Mouse (Mus musculus): ENCODE measurements around the gene Chchd6. TPM values are rescaled to one million over a fixed set of nuclear protein-coding genes. Genes with fewer than 3 reads are reported as not detected.

Chchd6 gene
- polyA plus RNA-seq, 1 experiment from 2014 or later = 164 TPM

DNA sequence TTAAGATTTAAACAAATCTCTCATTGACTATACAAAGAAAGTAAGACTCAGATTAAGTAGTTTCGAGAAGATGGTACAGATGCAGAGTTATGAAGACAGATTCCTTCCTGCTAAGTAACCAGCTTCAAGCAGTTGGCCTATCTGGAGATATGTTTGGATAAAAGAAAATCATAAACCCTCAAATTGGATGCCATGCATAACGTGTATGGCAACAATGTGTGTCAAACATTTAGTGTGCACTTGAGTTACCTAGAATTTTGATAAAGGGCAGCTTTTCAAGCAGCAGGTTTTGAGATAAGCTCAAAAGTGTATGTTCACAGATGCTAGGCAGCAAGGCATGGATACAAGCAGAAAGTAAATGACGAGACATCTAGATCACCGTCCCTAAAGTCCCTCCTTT is 114.3 kb downstream of the Chchd6 start:
- no peak for ATAC-seq (ENCODE audit: low FRiP score, low TSS enrichment)
- Histone ChIP-seq H3K9me3 (ENCODE audit: control insufficient read depth, low read length) (no peaks in the 10 kb centered on the region), H3K4me1 (ENCODE audit: control insufficient read depth, insufficient read depth, low read length) (no peaks in the 10 kb centered on the region), H3K27ac (replicated peaks; ENCODE audit: low read depth, low read length) (no peak overlapping the region), H3K4me3 (replicated peaks; ENCODE audit: low read depth, low read length) (no peak overlapping the region), H3K36me3 (ENCODE audit: control insufficient read depth, insufficient read depth, low read length) (no peaks in the 10 kb centered on the region), H3K9ac (replicated peaks; ENCODE audit: low read length) (no peak overlapping the region), H3K27me3 (ENCODE audit: control insufficient read depth, insufficient read depth, low read length) (no peaks in the 10 kb centered on the region), H3K4me2 (ENCODE audit: low read length) (no peak overlapping the region)
- 89% methylated on average over 4 of the region's 4 CpGs for WGBS
- no peak for DNase-seq

DNA sequence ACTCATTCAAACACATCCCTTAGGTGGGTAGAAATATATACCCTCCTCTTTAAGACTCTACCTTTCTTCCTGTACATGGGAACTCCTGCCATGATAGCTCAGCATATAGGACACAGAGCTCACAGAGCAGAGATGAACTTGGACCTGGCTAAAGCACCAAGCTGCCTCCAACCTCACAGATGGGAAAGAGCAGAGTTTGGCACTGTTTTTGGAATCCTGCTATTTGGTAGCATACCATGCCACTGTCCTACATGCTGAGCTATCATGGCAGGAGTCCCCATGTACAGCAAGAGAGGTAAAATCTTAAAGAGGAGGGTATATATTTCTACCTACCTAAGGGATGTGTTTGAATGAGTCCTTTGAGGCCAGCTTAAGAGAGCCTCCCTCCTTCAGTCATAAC is 127.5 kb downstream of the Chchd6 start:
- H3K9ac ChIP-seq (replicated peaks; ENCODE audit: low read length) = no peak overlapping the region
- no peak overlapping the region for H3K4me2 ChIP-seq (ENCODE audit: low read length)
- DNase-seq (no peak), ATAC-seq (ENCODE audit: low FRiP score, low TSS enrichment) (no peak)
- no peaks in the 10 kb centered on the region for H3K9me3 ChIP-seq (ENCODE audit: control insufficient read depth, low read length)
- H3K4me1 ChIP-seq (ENCODE audit: control insufficient read depth, insufficient read depth, low read length) = peaks cover 10% of the 10 kb centered on the region; the same call in 1 of the 2 replicates
- H3K27ac ChIP-seq (replicated peaks; ENCODE audit: low read depth, low read length) = no peak overlapping the region
- H3K4me3 ChIP-seq (replicated peaks; ENCODE audit: low read depth, low read length) = no peak overlapping the region
- no peaks in the 10 kb centered on the region for H3K27me3 ChIP-seq (ENCODE audit: control insufficient read depth, insufficient read depth, low read length)
- no peaks in the 10 kb centered on the region for H3K36me3 ChIP-seq (ENCODE audit: control insufficient read depth, insufficient read depth, low read length)

DNA sequence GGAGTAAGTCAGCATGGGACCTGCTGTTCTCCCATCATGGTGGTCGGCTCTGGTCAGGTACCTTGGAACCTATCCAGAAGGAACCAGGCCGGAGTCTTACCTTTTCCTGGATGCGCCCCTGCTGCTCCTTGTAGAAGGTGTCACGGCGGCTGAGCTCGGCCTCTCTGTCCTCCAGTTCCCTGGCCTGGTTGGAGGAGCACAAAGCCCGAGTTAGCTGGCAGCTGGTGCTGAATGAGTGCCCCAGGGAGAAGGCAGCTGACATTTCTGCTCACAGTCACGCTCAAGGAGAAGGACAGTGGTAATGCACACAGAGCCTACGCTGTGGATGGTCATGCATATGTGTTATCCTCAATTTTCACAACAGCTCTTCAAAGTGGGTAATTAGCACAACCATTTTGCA is 128.2 kb downstream of the Chchd6 start:
- no peak overlapping the region for H3K4me3 ChIP-seq (replicated peaks; ENCODE audit: low read depth, low read length)
- no peak overlapping the region for H3K9ac ChIP-seq (replicated peaks; ENCODE audit: low read length)
- no peaks in the 10 kb centered on the region for H3K27me3 ChIP-seq (ENCODE audit: control insufficient read depth, insufficient read depth, low read length)
- peaks cover 10% of the 10 kb centered on the region; the same call in 1 of the 2 replicates for H3K4me1 ChIP-seq (ENCODE audit: control insufficient read depth, insufficient read depth, low read length)
- ATAC-seq (ENCODE audit: low FRiP score, low TSS enrichment) (peak; percentile 11; the same call in 1 of the 2 replicates), DNase-seq (peak; percentile 40)
- no peak overlapping the region for H3K4me2 ChIP-seq (ENCODE audit: low read length)
- H3K27ac ChIP-seq (replicated peaks; ENCODE audit: low read depth, low read length) = 0 out of 2 replicates have a peak overlapping the region, but pooled peaks have one; percentile 45
- 72% methylated on average over 9 of the region's 9 CpGs for WGBS
- H3K36me3 ChIP-seq (ENCODE audit: control insufficient read depth, insufficient read depth, low read length) = no peaks in the 10 kb centered on the region
- no peaks in the 10 kb centered on the region for H3K9me3 ChIP-seq (ENCODE audit: control insufficient read depth, low read length)

DNA sequence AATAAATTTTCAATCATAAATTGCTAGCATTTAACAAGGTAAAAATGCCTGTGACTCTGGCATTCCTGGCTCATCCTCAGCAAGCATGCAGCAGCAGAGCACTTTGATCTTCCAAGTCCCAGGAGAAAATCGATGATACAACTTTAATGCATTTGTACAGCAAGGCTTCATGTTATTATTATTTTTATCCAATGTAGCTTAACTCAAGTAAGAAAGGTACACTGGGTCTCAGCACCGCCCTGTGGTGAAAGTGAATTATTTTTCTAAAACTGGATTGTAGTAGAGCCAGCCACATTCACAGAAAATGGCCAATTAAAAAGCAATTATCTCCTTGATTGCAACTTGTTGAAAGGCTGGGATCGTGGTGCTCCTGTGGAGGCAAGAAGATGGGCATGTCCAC is 128.6 kb downstream of the Chchd6 start:
- WGBS = 70% methylated on average over 3 of the region's 3 CpGs
- H3K4me3 ChIP-seq (replicated peaks; ENCODE audit: low read depth, low read length) = no peak overlapping the region
- H3K36me3 ChIP-seq (ENCODE audit: control insufficient read depth, insufficient read depth, low read length) = no peaks in the 10 kb centered on the region
- H3K4me2 ChIP-seq (ENCODE audit: low read length) = no peak overlapping the region
- H3K4me1 ChIP-seq (ENCODE audit: control insufficient read depth, insufficient read depth, low read length) = peaks cover 10% of the 10 kb centered on the region; the same call in 1 of the 2 replicates
- 0 out of 2 replicates have a peak overlapping the region, but pooled peaks have one; percentile 45 for H3K27ac ChIP-seq (replicated peaks; ENCODE audit: low read depth, low read length)
- DNase-seq (peak; percentile 78), ATAC-seq (ENCODE audit: low FRiP score, low TSS enrichment) (peak; percentile 4; the same call in 1 of the 2 replicates)
- H3K9me3 ChIP-seq (ENCODE audit: control insufficient read depth, low read length) = no peaks in the 10 kb centered on the region
- no peaks in the 10 kb centered on the region for H3K27me3 ChIP-seq (ENCODE audit: control insufficient read depth, insufficient read depth, low read length)
- no peak overlapping the region for H3K9ac ChIP-seq (replicated peaks; ENCODE audit: low read length)

DNA sequence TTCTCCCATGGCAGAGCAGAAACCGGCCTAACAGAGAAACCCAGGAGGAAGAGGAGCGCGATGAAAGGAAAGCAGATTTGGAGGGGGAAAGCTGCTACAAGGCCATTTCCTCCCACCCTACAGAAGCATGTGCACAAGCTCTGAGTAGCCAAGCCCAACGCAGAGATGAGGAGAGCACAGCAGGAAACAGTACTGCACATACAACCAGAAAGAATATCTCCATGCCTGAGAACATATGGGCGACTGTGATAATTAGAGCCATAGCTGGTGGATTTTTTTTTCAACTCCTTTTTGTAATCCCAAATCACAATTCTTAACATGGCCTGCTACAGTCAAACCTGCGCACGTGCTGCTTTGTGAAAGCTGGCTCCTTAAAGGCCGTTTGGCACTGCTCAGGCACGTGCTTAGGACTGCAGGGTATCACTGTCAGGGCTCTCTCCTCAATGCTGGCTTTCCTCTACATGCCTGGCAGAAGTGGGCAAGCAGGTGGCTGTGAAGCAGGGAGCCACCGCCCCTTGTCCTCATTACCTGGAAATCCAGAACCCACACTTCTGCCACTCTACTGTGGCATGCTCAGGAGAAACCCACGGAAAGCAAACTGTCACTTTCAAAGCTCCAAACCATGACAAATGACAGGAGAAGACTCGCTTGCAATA is 129.3 kb downstream of the Chchd6 start:
- H3K4me3 ChIP-seq (replicated peaks; ENCODE audit: low read depth, low read length) = no peak overlapping the region
- H3K9ac ChIP-seq (replicated peaks; ENCODE audit: low read length) = no peak overlapping the region
- H3K9me3 ChIP-seq (ENCODE audit: control insufficient read depth, low read length) = no peaks in the 10 kb centered on the region
- no peak overlapping the region for H3K4me2 ChIP-seq (ENCODE audit: low read length)
- H3K36me3 ChIP-seq (ENCODE audit: control insufficient read depth, insufficient read depth, low read length) = no peaks in the 10 kb centered on the region
- H3K27me3 ChIP-seq (ENCODE audit: control insufficient read depth, insufficient read depth, low read length) = no peaks in the 10 kb centered on the region
- 73% methylated on average over 12 of the region's 12 CpGs for whole genome bisulfite sequencing
- H3K4me1 ChIP-seq (ENCODE audit: control insufficient read depth, insufficient read depth, low read length) = peaks cover 10% of the 10 kb centered on the region; the same call in 1 of the 2 replicates
- H3K27ac ChIP-seq (replicated peaks; ENCODE audit: low read depth, low read length) = peak overlapping the region; percentile 66; the same call in 1 of the 2 replicates
- no peak for DNase-seq
- ATAC-seq (ENCODE audit: low FRiP score, low TSS enrichment) = no peak

DNA sequence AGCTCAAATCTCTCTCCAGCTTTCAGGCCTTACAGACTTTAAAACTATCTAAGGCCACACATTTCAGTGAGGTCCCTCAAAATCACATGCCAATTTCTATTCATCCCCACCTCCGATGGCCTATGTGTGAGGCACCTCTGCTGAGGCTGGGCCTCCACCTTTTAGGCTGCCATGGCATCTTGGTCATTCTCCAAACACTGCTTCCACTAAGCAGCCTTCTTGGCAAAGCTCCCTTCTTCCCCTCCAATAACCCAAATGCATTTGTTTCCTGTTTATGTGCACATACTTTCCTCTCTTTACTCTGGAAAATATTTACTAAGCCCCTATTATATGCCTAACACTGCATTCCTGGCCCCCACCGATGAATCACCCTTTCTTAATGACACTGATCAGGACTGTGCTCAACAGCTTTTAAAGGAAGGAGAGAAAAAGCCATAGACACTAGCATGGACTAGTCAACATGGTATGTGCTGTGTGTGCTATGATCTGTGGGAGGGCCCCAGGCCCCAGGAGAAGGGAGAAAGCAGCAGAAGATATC is 133.2 kb downstream of the Chchd6 start:
- Histone ChIP-seq H3K27ac (replicated peaks; ENCODE audit: low read depth, low read length) (no peak overlapping the region), H3K4me2 (ENCODE audit: low read length) (no peak overlapping the region), H3K4me1 (ENCODE audit: control insufficient read depth, insufficient read depth, low read length) (peaks cover 8% of the 10 kb centered on the region; the same call in 1 of the 2 replicates), H3K9me3 (ENCODE audit: control insufficient read depth, low read length) (no peaks in the 10 kb centered on the region), H3K4me3 (replicated peaks; ENCODE audit: low read depth, low read length) (no peak overlapping the region), H3K9ac (replicated peaks; ENCODE audit: low read length) (no peak overlapping the region), H3K27me3 (ENCODE audit: control insufficient read depth, insufficient read depth, low read length) (no peaks in the 10 kb centered on the region), H3K36me3 (ENCODE audit: control insufficient read depth, insufficient read depth, low read length) (no peaks in the 10 kb centered on the region)
- ATAC-seq (ENCODE audit: low FRiP score, low TSS enrichment) (no peak), DNase-seq (no peak)
- WGBS = 94% methylated on average over 2 of the region's 2 CpGs

DNA sequence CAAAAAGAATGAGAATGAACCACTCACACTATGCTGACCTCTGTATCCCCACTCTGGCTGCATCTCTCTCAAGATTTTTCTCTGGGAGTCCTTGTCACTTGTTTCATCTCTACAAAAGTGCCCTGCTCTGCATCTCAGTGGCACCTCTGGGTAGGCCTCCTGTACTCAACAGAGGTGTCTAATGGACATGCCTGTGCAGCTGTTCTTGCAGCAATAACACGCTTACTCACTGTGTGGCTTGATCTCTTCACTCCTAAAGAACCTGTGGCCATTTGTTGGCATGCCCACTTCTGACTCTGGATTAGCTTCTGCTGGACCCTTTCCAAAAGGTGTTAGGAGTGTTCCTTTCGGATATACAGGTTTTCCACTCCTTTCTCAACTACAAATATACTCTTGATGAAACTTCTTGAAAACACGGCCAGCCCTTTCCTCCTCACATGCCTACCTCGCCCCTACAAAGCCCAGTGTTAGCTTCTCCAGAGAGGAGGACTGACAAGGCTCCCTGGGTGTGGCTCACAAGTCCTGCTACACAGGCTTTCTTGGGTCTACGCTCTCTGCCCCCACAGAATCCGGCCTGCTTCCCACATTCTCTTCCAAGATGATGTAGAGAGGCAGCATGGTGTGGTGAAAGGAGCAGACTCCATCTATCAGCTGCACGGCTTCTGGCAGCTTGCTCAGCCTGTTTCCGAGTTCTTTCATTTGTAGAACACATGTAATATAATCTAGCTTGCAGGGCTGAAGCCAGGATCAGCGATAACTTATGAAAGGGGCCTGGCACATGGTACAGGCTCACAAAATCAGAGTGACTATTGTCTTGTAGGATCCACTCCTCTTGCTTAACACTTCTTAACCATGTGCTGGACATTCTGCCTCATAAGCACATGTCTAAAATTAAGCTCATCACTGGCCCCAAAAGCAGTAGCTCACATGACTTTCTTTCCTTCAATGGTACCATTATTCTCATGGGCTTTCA is 133.9 kb downstream of the Chchd6 start:
- H3K9ac ChIP-seq (replicated peaks; ENCODE audit: low read length) = no peak overlapping the region
- no peak for ATAC-seq (ENCODE audit: low FRiP score, low TSS enrichment)
- 91% methylated on average over 9 of the region's 9 CpGs for WGBS
- no peak overlapping the region for H3K4me2 ChIP-seq (ENCODE audit: low read length)
- H3K9me3 ChIP-seq (ENCODE audit: control insufficient read depth, low read length) = no peaks in the 10 kb centered on the region
- DNase-seq = no peak
- H3K4me3 ChIP-seq (replicated peaks; ENCODE audit: low read depth, low read length) = no peak overlapping the region
- H3K4me1 ChIP-seq (ENCODE audit: control insufficient read depth, insufficient read depth, low read length) = 0 out of 2 replicates have a peak, but pooled peaks cover 5% of the 10 kb centered on the region
- H3K27me3 ChIP-seq (ENCODE audit: control insufficient read depth, insufficient read depth, low read length) = no peaks in the 10 kb centered on the region
- no peaks in the 10 kb centered on the region for H3K36me3 ChIP-seq (ENCODE audit: control insufficient read depth, insufficient read depth, low read length)
- no peak overlapping the region for H3K27ac ChIP-seq (replicated peaks; ENCODE audit: low read depth, low read length)

DNA sequence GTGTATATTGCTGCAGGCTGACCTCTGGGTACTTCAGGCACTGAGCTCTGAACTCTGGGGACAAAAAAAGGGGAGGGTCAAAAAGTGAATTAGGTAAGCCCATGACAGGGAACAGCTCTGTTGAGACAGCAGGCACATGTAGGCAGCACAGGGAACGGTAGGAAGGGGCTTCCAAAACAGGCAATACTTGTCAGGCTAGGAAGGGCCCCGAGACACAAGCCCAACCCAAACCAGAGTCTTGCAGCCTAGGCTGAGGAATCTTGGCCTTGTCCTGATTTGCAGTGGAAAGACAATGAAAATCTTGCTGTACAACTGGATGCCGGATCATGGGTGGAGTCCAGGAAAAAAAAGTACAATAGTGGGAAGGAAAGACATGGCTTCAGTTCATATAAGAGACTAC is 135.8 kb downstream of the Chchd6 start:
- Histone ChIP-seq H3K27me3 (ENCODE audit: control insufficient read depth, insufficient read depth, low read length) (no peaks in the 10 kb centered on the region), H3K27ac (replicated peaks; ENCODE audit: low read depth, low read length) (no peak overlapping the region), H3K9ac (replicated peaks; ENCODE audit: low read length) (no peak overlapping the region), H3K4me2 (ENCODE audit: low read length) (no peak overlapping the region), H3K36me3 (ENCODE audit: control insufficient read depth, insufficient read depth, low read length) (no peaks in the 10 kb centered on the region), H3K9me3 (ENCODE audit: control insufficient read depth, low read length) (no peaks in the 10 kb centered on the region), H3K4me3 (replicated peaks; ENCODE audit: low read depth, low read length) (no peak overlapping the region), H3K4me1 (ENCODE audit: control insufficient read depth, insufficient read depth, low read length) (0 out of 2 replicates have a peak, but pooled peaks cover 3% of the 10 kb centered on the region)
- ATAC-seq (ENCODE audit: low FRiP score, low TSS enrichment) = no peak
- WGBS = 72% methylated on average over 3 of the region's 3 CpGs
- no peak for DNase-seq
